Mouse (Mus musculus): ENCODE results near the gene Znrd1.

The Znrd1 gene

GRCm38 (mm10) chr17:36927496-36928120 is 30.8 kb downstream of the Znrd1 start:
- CTCF ChIA-PET = no interaction called here

- CTCF ChIA-PET = no interaction called here
These were observed 34.9 kb downstream of the Znrd1 start for GRCm38 (mm10) chr17:36923491-36923890.

- CTCF ChIA-PET = no interaction called here
These were observed 35.6 kb downstream of the Znrd1 start for GRCm38 (mm10) chr17:36922715-36923114.

GRCm38 (mm10) chr17:36920239-36920638 is 38.1 kb downstream of the Znrd1 start:
- CTCF ChIA-PET = no interaction called here

- CTCF ChIA-PET = interaction anchor here (1.0 kb wide), 1 partner anchor 12 kb away, joined by 4 read pairs; no protein-coding TSS in a partner anchor
These were observed 43.3 kb downstream of the Znrd1 start for GRCm38 (mm10) chr17:36915076-36915475.

- CTCF ChIA-PET = no interaction called here
These were observed 44.3 kb downstream of the Znrd1 start for GRCm38 (mm10) chr17:36914108-36914507.

- CTCF ChIA-PET = interaction anchor here (0.6 kb wide), 2 partner anchors 33 to 135 kb away, joined by 3 read pairs; no protein-coding TSS in a partner anchor
These were observed 46.3 kb downstream of the Znrd1 start for GRCm38 (mm10) chr17:36912031-36912430.

- CTCF ChIA-PET = no interaction called here
These were observed 48.6 kb downstream of the Znrd1 start for GRCm38 (mm10) chr17:36909802-36910201.

- CTCF ChIA-PET = no interaction called here
These were observed 50.1 kb downstream of the Znrd1 start for GRCm38 (mm10) chr17:36908235-36908634.

Measured in spleen, embryonic (tissue).